Mouse (Mus musculus) liver, postnatal 0 days (tissue): Measurements from ENCODE around the gene Six1.

ENCODE experiments used
- CTCF ChIP-seq: sonication (generic); IDR thresholded peaks from 2 replicates; pipeline ENCODE4 v1.5.1; 2016; ENCODE audit warnings: antibody characterized with exemption, low read depth
- EP300 ChIP-seq: IDR thresholded peaks from 2 replicates; pipeline ENCODE4 v1.6.1; 2016; ENCODE audit warnings: antibody characterized with exemption, low read depth, mild to moderate bottlenecking

GRCm38 (mm10) chr12:73050305-73050704, 3.4 kb downstream of the Six1 start:
- TF ChIP-seq CTCF, result no peak
- no peak for TF ChIP-seq EP300
